Mouse (Mus musculus) fibroblast of lung, adult 2 months (primary cell): Measurements from ENCODE around the gene Actl10.

Experiments used
- DNase-seq: peaks from one replicate; pipeline ENCODE4 v3.0.0-alpha.2; 2011; ENCODE audit warnings: low read depth

Actl10 gene

GRCm38 (mm10) chr2:154551927-154552326, 351 bp downstream of the Actl10 start:
- DNase-seq, result no peak

GRCm38 (mm10) chr2:154552424-154552907, 890 bp downstream of the Actl10 start:
- no peak for DNase-seq

GRCm38 (mm10) chr2:154555235-154555634, 3.7 kb downstream of the Actl10 start:
- DNase-seq, result no peak

GRCm38 (mm10) chr2:154557184-154557832, 5.7 kb downstream of the Actl10 start:
- no peak for DNase-seq

- DNase-seq, result no peak
Observed at GRCm38 (mm10) chr2:154558264-154559039, 6.9 kb downstream of the Actl10 start, which contains the start of gene Necab3. TSS of gene Necab3 (minus strand) at chr2:154558890.

GRCm38 (mm10) chr2:154563612-154564170, 12.1 kb downstream of the Actl10 start:
- no peak for DNase-seq

GRCm38 (mm10) chr2:154565562-154565961, 14.0 kb downstream of the Actl10 start:
- no peak for DNase-seq

- no peak for DNase-seq
Observed at GRCm38 (mm10) chr2:154566641-154567040, 15.1 kb downstream of the Actl10 start.

GRCm38 (mm10) chr2:154567766-154568165, 16.2 kb downstream of the Actl10 start:
- no peak for DNase-seq

- DNase-seq, result no peak
Observed at GRCm38 (mm10) chr2:154568329-154569070, 16.9 kb downstream of the Actl10 start.

- no peak for DNase-seq
Observed at GRCm38 (mm10) chr2:154569071-154569748, 17.6 kb downstream of the Actl10 start.

- peak; percentile 82 for DNase-seq
Observed at GRCm38 (mm10) chr2:154569836-154570286, 18.3 kb downstream of the Actl10 start, which contains the start of gene E2f1. TSS of gene E2f1 (minus strand) at chr2:154569892.

GRCm38 (mm10) chr2:154570666-154571065, 19.1 kb downstream of the Actl10 start:
- no peak for DNase-seq

- DNase-seq, result no peak
Observed at GRCm38 (mm10) chr2:154571266-154571665, 19.7 kb downstream of the Actl10 start.

- no peak for DNase-seq
Observed at GRCm38 (mm10) chr2:154571976-154572375, 20.4 kb downstream of the Actl10 start.

- DNase-seq, result no peak
Observed at GRCm38 (mm10) chr2:154572996-154573395, 21.4 kb downstream of the Actl10 start.

- no peak for DNase-seq
Observed at GRCm38 (mm10) chr2:154574271-154574670, 22.7 kb downstream of the Actl10 start.

GRCm38 (mm10) chr2:154576876-154577743, 25.5 kb downstream of the Actl10 start:
- DNase-seq, result no peak

GRCm38 (mm10) chr2:154577744-154578067, 26.1 kb downstream of the Actl10 start:
- DNase-seq, result no peak

GRCm38 (mm10) chr2:154580586-154580985, 29.0 kb downstream of the Actl10 start:
- DNase-seq, result peak; percentile 46

- DNase-seq, result no peak
Observed at GRCm38 (mm10) chr2:154581421-154581820, 29.8 kb downstream of the Actl10 start.
